Mouse (Mus musculus): Measurements from ENCODE around the gene Tmem135. TPM values are rescaled to one million over a fixed set of nuclear protein-coding genes. Genes with fewer than 3 reads are reported as not detected.

Gene Tmem135
- polyA plus RNA-seq, 1 experiment from 2014 or later, result 27.5 TPM

GRCm38 (mm10) chr7:89210506-89210905 lies 193.5 kb downstream of the Tmem135 start:
- no peaks in the 10 kb centered on the region for H3K27me3 ChIP-seq (replicated peaks; ENCODE audit: control insufficient read depth, insufficient read depth, low read length)
- no peaks in the 10 kb centered on the region for H3K9me3 ChIP-seq (ENCODE audit: control insufficient read depth, low read length)
- no peak overlapping the region for H3K27ac ChIP-seq (ENCODE audit: low read length)
- ATAC-seq, result no peak
- no peaks in the 10 kb centered on the region for H3K36me3 ChIP-seq (ENCODE audit: control insufficient read depth, insufficient read depth)
- no peaks in the 10 kb centered on the region for H3K4me1 ChIP-seq (replicated peaks; ENCODE audit: control insufficient read depth, insufficient read depth, low read length)
- no peak overlapping the region for H3K4me3 ChIP-seq (replicated peaks; ENCODE audit: low read length)
- WGBS, result 10% methylated on average over 6 of the region's 6 CpGs
- no peak overlapping the region for H3K9ac ChIP-seq (replicated peaks; ENCODE audit: low read depth, low read length)
- H3K4me2 ChIP-seq (ENCODE audit: low read length), result no peak overlapping the region

- H3K27ac ChIP-seq (ENCODE audit: low read length), result no peak overlapping the region
- no peak for ATAC-seq
- WGBS, result 82% methylated on average over 3 of the region's 3 CpGs
Observed at GRCm38 (mm10) chr7:89206165-89206564, 197.9 kb downstream of the Tmem135 start.

GRCm38 (mm10) chr7:89205402-89205801 lies 198.6 kb downstream of the Tmem135 start:
- no peak overlapping the region for H3K4me2 ChIP-seq (ENCODE audit: low read length)
- ATAC-seq, result no peak
- WGBS, result 91% methylated on average over 1 of the region's 1 CpGs
- no peaks in the 10 kb centered on the region for H3K36me3 ChIP-seq (ENCODE audit: control insufficient read depth, insufficient read depth)
- no peaks in the 10 kb centered on the region for H3K4me1 ChIP-seq (replicated peaks; ENCODE audit: control insufficient read depth, insufficient read depth, low read length)
- no peak overlapping the region for H3K27ac ChIP-seq (ENCODE audit: low read length)
- no peaks in the 10 kb centered on the region for H3K27me3 ChIP-seq (replicated peaks; ENCODE audit: control insufficient read depth, insufficient read depth, low read length)
- H3K9me3 ChIP-seq (ENCODE audit: control insufficient read depth, low read length), result no peaks in the 10 kb centered on the region
- H3K9ac ChIP-seq (replicated peaks; ENCODE audit: low read depth, low read length), result no peak overlapping the region
- H3K4me3 ChIP-seq (replicated peaks; ENCODE audit: low read length), result no peak overlapping the region

More at GRCm38 (mm10) chr7:89206165-89206564, 197.9 kb downstream of the Tmem135 start:
- Histone ChIP-seq H3K27me3 (replicated peaks; ENCODE audit: control insufficient read depth, insufficient read depth, low read length) (no peaks in the 10 kb centered on the region), H3K9me3 (ENCODE audit: control insufficient read depth, low read length) (no peaks in the 10 kb centered on the region), H3K4me3 (replicated peaks; ENCODE audit: low read length) (no peak overlapping the region), H3K4me1 (replicated peaks; ENCODE audit: control insufficient read depth, insufficient read depth, low read length) (no peaks in the 10 kb centered on the region), H3K36me3 (ENCODE audit: control insufficient read depth, insufficient read depth) (no peaks in the 10 kb centered on the region), H3K4me2 (ENCODE audit: low read length) (no peak overlapping the region), H3K9ac (replicated peaks; ENCODE audit: low read depth, low read length) (no peak overlapping the region)

GRCm38 (mm10) chr7:89203144-89203543 lies 200.9 kb downstream of the Tmem135 start:
- no peaks in the 10 kb centered on the region for H3K36me3 ChIP-seq (ENCODE audit: control insufficient read depth, insufficient read depth)
- H3K4me1 ChIP-seq (replicated peaks; ENCODE audit: control insufficient read depth, insufficient read depth, low read length), result no peaks in the 10 kb centered on the region
- WGBS, result 81% methylated on average over 5 of the region's 5 CpGs
- H3K9ac ChIP-seq (replicated peaks; ENCODE audit: low read depth, low read length), result no peak overlapping the region
- no peaks in the 10 kb centered on the region for H3K27me3 ChIP-seq (replicated peaks; ENCODE audit: control insufficient read depth, insufficient read depth, low read length)
- no peaks in the 10 kb centered on the region for H3K9me3 ChIP-seq (ENCODE audit: control insufficient read depth, low read length)
- H3K4me3 ChIP-seq (replicated peaks; ENCODE audit: low read length), result no peak overlapping the region
- H3K4me2 ChIP-seq (ENCODE audit: low read length), result no peak overlapping the region
- H3K27ac ChIP-seq (ENCODE audit: low read length), result no peak overlapping the region
- ATAC-seq, result no peak

GRCm38 (mm10) chr7:89201954-89202353 lies 202.1 kb downstream of the Tmem135 start:
- H3K4me3 ChIP-seq (replicated peaks; ENCODE audit: low read length), result no peak overlapping the region
- H3K9ac ChIP-seq (replicated peaks; ENCODE audit: low read depth, low read length), result no peak overlapping the region
- H3K27me3 ChIP-seq (replicated peaks; ENCODE audit: control insufficient read depth, insufficient read depth, low read length), result no peaks in the 10 kb centered on the region
- H3K4me2 ChIP-seq (ENCODE audit: low read length), result no peak overlapping the region
- H3K4me1 ChIP-seq (replicated peaks; ENCODE audit: control insufficient read depth, insufficient read depth, low read length), result no peaks in the 10 kb centered on the region
- no peaks in the 10 kb centered on the region for H3K36me3 ChIP-seq (ENCODE audit: control insufficient read depth, insufficient read depth)
- no peaks in the 10 kb centered on the region for H3K9me3 ChIP-seq (ENCODE audit: control insufficient read depth, low read length)
- no peak for ATAC-seq
- H3K27ac ChIP-seq (ENCODE audit: low read length), result no peak overlapping the region

GRCm38 (mm10) chr7:89198499-89198898 lies 205.5 kb downstream of the Tmem135 start:
- H3K27ac ChIP-seq (ENCODE audit: low read length), result no peak overlapping the region
- H3K4me1 ChIP-seq (replicated peaks; ENCODE audit: control insufficient read depth, insufficient read depth, low read length), result no peaks in the 10 kb centered on the region

GRCm38 (mm10) chr7:89193459-89193858 lies 210.6 kb downstream of the Tmem135 start:
- WGBS, result 55% methylated on average over 5 of the region's 5 CpGs
- H3K36me3 ChIP-seq (ENCODE audit: control insufficient read depth, insufficient read depth), result no peaks in the 10 kb centered on the region
- no peak for ATAC-seq
- H3K4me1 ChIP-seq (replicated peaks; ENCODE audit: control insufficient read depth, insufficient read depth, low read length), result no peaks in the 10 kb centered on the region
- no peaks in the 10 kb centered on the region for H3K9me3 ChIP-seq (ENCODE audit: control insufficient read depth, low read length)
- H3K4me3 ChIP-seq (replicated peaks; ENCODE audit: low read length), result no peak overlapping the region
- no peak overlapping the region for H3K9ac ChIP-seq (replicated peaks; ENCODE audit: low read depth, low read length)
- H3K27me3 ChIP-seq (replicated peaks; ENCODE audit: control insufficient read depth, insufficient read depth, low read length), result no peaks in the 10 kb centered on the region
- no peak overlapping the region for H3K27ac ChIP-seq (ENCODE audit: low read length)
- H3K4me2 ChIP-seq (ENCODE audit: low read length), result no peak overlapping the region

More at GRCm38 (mm10) chr7:89198499-89198898, 205.5 kb downstream of the Tmem135 start:
- 91% methylated on average over 4 of the region's 4 CpGs for WGBS
- H3K4me3 ChIP-seq (replicated peaks; ENCODE audit: low read length), result no peak overlapping the region
- no peaks in the 10 kb centered on the region for H3K9me3 ChIP-seq (ENCODE audit: control insufficient read depth, low read length)
- no peaks in the 10 kb centered on the region for H3K27me3 ChIP-seq (replicated peaks; ENCODE audit: control insufficient read depth, insufficient read depth, low read length)
- H3K4me2 ChIP-seq (ENCODE audit: low read length), result no peak overlapping the region
- no peaks in the 10 kb centered on the region for H3K36me3 ChIP-seq (ENCODE audit: control insufficient read depth, insufficient read depth)
- no peak for ATAC-seq
- H3K9ac ChIP-seq (replicated peaks; ENCODE audit: low read depth, low read length), result no peak overlapping the region

- no peaks in the 10 kb centered on the region for H3K9me3 ChIP-seq (ENCODE audit: control insufficient read depth, low read length)
- ATAC-seq, result no peak
- no peaks in the 10 kb centered on the region for H3K36me3 ChIP-seq (ENCODE audit: control insufficient read depth, insufficient read depth)
- H3K9ac ChIP-seq (replicated peaks; ENCODE audit: low read depth, low read length), result no peak overlapping the region
- no peaks in the 10 kb centered on the region for H3K27me3 ChIP-seq (replicated peaks; ENCODE audit: control insufficient read depth, insufficient read depth, low read length)
- no peaks in the 10 kb centered on the region for H3K4me1 ChIP-seq (replicated peaks; ENCODE audit: control insufficient read depth, insufficient read depth, low read length)
- H3K27ac ChIP-seq (ENCODE audit: low read length), result no peak overlapping the region
- H3K4me3 ChIP-seq (replicated peaks; ENCODE audit: low read length), result no peak overlapping the region
- H3K4me2 ChIP-seq (ENCODE audit: low read length), result no peak overlapping the region
- 63% methylated on average over 4 of the region's 4 CpGs for WGBS
Observed at GRCm38 (mm10) chr7:89183928-89184327, 220.1 kb downstream of the Tmem135 start.

GRCm38 (mm10) chr7:89182943-89183342 lies 221.1 kb downstream of the Tmem135 start:
- WGBS, result 81% methylated on average over 5 of the region's 5 CpGs
- H3K4me2 ChIP-seq (ENCODE audit: low read length), result no peak overlapping the region
- ATAC-seq, result no peak

GRCm38 (mm10) chr7:89181285-89181684 lies 222.7 kb downstream of the Tmem135 start:
- no peaks in the 10 kb centered on the region for H3K36me3 ChIP-seq (ENCODE audit: control insufficient read depth, insufficient read depth)

More at GRCm38 (mm10) chr7:89182943-89183342, 221.1 kb downstream of the Tmem135 start:
- Histone ChIP-seq H3K36me3 (ENCODE audit: control insufficient read depth, insufficient read depth) (no peaks in the 10 kb centered on the region), H3K4me3 (replicated peaks; ENCODE audit: low read length) (no peak overlapping the region), H3K9me3 (ENCODE audit: control insufficient read depth, low read length) (no peaks in the 10 kb centered on the region), H3K27me3 (replicated peaks; ENCODE audit: control insufficient read depth, insufficient read depth, low read length) (no peaks in the 10 kb centered on the region), H3K27ac (ENCODE audit: low read length) (no peak overlapping the region), H3K4me1 (replicated peaks; ENCODE audit: control insufficient read depth, insufficient read depth, low read length) (no peaks in the 10 kb centered on the region), H3K9ac (replicated peaks; ENCODE audit: low read depth, low read length) (no peak overlapping the region)

More at GRCm38 (mm10) chr7:89181285-89181684, 222.7 kb downstream of the Tmem135 start:
- WGBS, result 61% methylated on average over 1 of the region's 1 CpGs
- no peak overlapping the region for H3K4me2 ChIP-seq (ENCODE audit: low read length)
- H3K27me3 ChIP-seq (replicated peaks; ENCODE audit: control insufficient read depth, insufficient read depth, low read length), result no peaks in the 10 kb centered on the region
- no peak for ATAC-seq
- H3K9me3 ChIP-seq (ENCODE audit: control insufficient read depth, low read length), result no peaks in the 10 kb centered on the region
- H3K27ac ChIP-seq (ENCODE audit: low read length), result no peak overlapping the region
- H3K4me1 ChIP-seq (replicated peaks; ENCODE audit: control insufficient read depth, insufficient read depth, low read length), result no peaks in the 10 kb centered on the region
- H3K9ac ChIP-seq (replicated peaks; ENCODE audit: low read depth, low read length), result no peak overlapping the region
- H3K4me3 ChIP-seq (replicated peaks; ENCODE audit: low read length), result no peak overlapping the region

Data from forebrain, embryonic 16.5 days (tissue).